Mouse (Mus musculus): Measurements from ENCODE around the gene 4930407I10Rik. TPM values are rescaled to one million over a fixed set of nuclear protein-coding genes. Genes with fewer than 3 reads are reported as not detected.

The 4930407I10Rik gene
- not detected for polyA plus RNA-seq (2017; shearing (Covaris generic))

DNA sequence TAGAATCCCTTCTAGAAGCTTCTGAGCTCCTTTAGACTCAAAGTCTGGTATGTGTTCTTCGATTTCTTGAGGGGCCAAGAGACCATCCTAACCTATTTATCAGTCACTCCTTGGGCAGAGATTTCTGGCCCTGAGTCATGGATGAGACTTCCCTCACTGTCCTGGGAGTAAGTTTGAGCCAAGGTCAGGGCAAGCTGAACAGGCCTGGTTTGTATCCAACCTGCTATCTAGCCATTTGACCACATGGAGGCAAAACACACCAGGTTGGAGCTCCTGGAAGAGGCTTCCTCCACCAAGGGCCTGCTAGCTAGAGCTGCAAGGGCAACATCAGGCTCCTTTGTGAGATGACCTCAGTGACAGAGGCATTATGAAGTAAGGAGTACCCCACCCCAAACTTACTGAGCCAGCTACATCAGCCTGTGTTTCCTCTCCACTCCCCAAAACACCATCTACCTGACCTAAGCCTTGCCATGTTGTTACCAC, at the start of gene 4930407I10Rik:
TSS of gene 4930407I10Rik (plus strand) at position 433 of the 483 bp plus-strand sequence.
- no peak for ATAC-seq

DNA sequence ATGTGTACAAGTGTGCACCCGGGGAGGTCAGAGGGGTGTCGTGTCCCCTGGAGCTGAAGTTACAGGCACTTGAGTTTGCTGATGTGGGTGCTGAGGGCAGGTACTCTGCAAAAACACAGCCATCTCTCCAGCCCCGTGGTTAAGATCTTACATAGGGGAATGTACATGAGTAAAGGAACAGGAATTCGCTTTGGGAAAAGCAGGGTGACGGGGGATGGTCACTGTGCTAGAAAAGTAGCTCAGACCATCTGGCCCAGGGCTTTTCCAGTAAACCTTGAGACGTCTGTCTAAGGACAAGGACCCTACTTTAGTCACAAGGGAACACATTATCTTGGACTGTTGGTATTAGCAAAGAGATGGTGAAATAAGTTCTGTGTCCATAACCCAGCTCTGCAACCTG, 47.0 kb upstream of the 4930407I10Rik start:
- ATAC-seq: no peak

DNA sequence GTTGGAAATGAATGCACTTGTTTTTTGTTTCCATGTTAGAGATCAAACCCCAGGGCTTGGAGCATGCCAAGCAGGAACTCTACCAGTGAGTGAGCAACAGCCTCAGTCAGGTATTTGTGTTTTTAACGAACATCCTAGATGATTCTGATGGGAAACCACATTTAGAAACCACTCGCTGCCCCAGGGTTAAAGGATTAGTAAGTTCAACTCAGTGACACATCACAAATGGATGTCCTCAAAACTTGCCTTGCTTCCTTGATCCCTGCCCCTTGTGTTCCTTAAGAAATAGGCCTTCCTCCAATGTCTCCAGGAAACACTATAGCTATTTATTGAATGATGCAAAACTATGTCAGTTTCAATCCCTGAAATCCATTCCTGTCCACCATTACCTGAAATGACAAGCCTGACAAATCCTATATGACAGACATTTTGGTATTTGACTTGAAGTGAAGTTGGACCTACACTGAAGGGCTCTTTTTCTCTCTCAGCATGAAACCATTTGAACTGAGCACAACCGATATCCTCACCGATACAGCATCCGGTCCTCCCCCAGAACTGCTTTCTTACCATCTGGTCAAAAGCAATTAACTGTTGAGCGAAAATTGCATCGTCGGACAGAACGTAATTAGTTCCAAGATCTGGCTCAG, 44.1 kb upstream of the 4930407I10Rik start:
- no peak for ATAC-seq

DNA sequence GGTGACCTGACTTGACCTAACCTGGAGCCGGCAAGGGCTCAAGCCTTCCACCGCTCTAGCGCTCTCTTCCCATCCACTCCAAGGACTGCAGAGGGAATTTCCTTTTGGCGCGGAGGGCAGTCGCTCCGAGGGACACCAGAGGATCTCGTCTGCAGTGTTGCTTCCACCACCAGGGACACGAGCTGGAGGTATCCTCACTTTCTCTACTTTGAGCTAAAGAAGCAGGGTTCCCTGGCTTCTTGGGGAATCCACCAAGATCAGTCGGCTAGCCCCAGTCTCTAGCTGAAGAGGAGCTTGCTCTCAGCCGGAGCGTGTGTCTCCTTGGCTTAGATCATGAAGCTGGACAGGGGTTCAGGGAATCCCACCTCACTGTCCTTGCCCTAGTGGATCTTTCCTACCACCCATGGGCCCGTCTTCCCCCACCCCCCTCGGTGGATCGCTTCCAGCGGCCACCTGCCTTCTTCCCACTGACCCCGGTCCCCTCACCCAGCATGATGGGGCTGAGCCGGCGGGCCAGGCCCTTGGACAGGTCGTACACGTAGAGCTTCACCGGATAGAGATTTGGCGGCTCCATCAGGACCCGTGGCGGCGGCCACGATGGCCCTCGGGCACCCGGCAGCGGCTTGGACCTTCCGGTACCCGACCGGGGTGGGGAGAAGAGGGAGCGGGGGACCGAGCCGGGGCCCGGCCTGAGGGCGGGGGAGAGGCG, 43.4 kb upstream of the 4930407I10Rik start:
- peak; percentile 9 for ATAC-seq

DNA sequence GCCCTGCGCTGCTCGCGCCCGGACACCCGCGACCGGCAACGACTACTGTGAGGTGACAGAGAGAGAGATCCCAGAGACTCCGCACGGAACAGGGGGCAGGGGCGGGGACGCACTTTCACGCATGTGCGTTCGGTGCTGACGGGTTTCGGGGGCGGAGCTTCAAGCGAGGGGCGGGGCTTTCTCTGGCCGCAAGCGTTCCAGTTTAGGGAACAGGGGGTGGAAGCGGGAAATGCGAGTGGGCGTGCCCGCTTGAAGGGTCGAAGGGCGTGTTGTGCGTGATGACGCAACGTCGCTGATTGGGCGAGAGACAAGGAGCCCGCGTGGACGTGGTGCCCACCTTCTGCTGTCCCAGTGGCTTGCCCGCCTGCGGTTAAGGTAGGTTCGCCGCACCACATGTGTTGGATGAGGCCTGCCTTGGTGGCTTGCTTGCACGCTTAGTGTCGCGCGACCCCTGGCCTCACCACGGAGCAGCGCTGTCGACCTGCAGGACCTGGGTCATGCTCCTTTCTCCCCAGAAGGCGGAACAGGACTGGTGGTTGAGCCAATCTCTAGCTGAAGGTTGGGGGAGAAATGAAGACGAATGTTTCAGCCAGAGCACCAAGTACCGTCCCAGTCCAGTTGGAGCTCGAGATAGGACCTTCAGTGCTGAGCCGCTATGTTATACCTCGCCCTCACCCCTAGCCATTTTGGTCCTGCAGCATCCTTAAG, 42.7 kb upstream of the 4930407I10Rik start:
- ATAC-seq: peak; percentile 89

DNA sequence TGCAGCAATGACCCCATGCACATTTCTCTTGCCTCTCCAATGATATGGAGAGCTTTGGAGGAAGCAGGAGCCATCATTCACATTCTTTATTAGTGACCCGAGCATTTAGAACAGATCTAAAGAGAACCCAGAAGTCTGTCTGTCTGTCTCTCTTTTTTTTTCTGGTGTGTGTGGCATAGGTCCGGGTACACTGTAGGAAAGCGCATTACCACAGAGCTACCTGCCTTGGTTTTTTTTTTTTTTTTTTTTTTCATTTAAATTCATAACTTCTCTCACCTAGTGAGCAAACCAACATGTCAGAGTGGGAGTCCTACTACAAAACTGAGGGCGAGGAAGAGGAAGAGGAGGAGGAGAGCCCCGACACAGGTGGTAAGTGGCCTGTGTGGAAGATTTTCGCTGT, 42.1 kb upstream of the 4930407I10Rik start:
- no peak for ATAC-seq

DNA sequence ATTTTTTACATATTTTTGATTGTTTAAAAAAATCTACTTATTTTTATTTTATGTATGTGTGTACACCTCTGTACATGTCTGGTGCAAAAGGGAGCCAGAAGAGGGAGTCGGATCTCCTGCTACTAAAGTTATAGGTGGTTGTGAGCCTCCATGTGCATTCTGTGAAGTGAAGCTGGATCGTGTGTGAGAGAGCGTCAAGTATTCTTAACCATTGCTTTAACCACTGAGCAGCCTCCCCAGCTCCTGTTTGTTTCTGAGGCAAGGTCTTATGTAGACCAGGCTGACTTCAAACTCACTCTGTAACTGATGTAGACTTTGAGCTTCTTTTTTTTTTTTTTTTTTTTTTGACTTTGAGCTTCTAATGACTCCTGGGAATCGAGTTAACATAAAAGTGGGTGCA, 41.5 kb upstream of the 4930407I10Rik start:
- no peak for ATAC-seq

DNA sequence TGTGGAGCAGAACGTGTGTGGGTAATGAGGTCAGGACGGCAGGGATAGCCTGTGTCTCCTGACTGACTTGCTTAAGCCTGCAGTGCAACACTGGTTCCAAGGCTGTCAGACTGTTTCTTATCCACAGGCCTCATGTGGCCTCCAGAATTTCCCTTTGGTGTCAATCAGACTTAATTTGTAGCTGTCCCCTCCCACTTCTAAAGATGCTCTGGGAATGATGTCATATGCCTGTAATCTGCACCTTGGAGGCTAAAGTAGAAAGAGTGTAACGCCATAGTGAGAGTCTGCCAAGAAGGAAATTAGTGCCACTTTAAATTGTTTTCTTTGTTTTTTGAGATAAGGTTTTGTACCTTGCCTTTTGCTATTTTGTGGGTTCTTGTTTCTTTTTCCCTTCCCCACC, 39.7 kb upstream of the 4930407I10Rik start:
- ATAC-seq: no peak

DNA sequence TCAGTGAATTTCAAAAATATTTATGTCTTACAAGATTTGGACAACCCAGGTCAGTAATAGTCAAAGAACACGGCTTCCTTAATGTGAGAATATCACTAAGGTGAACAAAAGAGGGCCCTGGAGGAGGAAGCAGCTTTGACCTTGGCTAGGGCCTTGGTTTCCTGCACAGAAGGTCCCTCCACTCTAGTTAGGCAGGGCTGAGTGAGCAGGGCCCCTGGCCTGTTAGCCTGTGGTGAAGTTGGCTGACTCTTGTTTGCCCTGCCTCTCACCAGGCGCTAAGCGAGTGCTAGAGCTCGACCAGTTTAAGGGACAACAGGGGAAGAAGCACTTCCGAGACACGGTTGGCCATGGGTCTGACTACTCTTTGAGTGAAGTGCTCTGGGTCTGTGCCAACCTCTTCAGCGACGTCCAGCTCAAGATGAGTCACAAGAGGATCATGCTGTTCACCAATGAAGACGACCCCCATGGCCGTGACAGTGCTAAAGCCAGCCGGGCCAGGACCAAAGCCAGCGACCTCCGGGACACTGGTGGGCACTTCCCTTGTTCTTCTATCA, 36.3 kb upstream of the 4930407I10Rik start:
- ATAC-seq: no peak

DNA sequence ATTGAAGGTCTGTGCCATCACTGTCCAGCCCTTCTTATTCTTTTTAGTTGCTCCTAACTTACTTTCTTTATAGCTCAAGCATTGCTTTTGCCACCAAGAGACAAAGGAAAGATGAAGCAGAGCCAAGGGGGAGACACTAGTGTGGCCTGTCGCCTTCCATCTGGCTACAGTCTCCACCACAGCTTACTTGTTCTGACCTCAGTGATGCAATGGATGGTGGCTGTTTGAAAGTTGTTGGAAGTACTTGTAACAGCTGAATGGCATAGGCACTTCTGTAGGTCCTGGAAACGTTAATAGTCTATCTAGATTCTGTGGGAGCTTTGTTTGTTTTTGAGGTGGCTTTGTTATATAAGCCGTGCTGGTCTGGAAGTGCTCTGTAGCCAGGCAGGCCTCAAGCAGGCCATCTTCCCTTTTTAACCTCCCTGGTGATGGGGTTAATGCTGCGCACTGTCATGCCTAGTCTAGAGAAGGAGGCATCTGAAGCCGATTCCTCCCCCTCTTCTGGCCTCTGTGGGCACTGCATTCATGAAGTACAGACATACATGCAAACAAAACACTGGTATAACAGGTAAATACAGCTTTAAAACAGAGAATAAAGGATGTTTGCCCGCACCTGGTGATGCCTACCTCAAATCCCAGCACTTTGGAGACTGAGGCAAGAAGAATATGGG, 34.9 kb upstream of the 4930407I10Rik start:
- no peak for ATAC-seq

DNA sequence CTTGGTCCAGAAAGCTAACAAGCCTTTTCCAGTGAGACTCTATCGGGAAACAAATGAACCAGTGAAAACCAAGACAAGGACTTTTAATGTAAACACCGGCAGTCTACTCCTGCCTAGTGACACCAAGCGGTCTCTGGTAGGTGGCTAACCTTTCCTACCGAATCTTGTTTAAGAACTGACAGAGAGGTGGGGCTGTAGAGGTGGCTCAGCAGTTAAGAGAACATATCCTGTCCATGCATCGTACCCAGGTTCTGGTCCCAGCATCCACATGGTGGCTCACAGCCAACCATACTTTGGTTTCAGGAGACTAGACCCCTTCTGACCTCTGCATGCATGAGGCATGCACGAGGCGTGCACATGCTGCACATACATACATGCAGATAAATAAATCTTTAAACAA, 31.7 kb upstream of the 4930407I10Rik start:
- ATAC-seq: no peak

DNA sequence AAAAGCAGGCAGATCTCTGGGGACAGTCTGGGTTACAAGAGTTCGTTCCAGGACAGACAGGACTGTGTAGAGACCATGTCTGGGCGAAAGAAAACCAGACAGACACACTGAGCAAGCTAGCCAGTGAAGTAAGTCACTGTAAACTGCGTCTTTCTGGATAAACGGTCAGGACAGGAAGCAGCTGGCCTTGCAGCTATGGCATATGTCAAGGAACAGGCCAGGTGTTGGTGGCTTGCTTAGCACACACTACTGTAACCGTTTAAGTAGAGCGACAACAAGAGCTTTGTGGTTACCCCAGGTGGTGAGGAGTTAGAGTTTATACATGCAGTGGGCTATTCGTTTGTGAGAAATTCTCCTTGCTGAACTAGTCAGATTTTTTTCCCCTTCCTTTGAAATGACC, 31.2 kb upstream of the 4930407I10Rik start:
- no peak for ATAC-seq

DNA sequence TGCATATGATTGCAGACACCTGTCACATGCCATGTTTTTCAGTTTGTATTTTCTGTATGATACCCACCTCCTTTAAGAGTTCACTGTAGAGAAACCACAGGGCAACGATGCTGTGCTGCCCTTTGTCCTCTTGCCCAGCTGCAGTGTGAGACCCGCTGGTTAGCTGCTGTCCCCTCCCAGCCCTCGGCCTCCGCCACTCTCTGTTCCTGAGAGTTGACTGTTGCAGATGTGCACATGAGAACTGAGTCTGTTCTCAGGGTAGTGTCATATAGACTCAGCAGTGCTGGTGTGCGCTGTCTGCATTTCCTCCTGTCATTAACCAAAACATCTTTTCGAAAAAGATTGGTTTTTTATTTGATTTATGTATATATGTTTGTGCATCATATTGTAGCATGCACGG, 26.6 kb upstream of the 4930407I10Rik start:
- ATAC-seq: no peak

DNA sequence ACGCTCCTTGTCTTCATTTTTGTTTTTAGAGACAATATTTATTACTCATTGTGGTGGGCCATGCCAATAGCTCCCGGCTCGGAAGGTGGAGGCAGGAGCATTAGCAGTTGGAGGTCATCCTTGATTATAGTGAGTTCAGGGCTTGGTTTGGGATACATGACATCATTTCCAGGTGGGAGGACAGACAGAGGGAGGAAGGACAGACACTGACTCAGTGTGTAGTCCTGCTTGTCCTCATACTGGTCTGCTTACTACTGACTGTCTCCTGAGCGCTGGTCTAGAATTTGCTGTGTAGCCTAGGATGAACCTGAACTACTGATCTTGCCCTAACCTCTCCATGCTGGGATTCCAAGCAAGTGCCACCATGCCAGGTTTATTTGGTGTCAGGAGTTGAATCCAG, 25.2 kb upstream of the 4930407I10Rik start, which contains the start of gene Desi1:
TSS of gene Desi1 (minus strand) at position 101 of the 400 bp plus-strand sequence.
- no peak for ATAC-seq

DNA sequence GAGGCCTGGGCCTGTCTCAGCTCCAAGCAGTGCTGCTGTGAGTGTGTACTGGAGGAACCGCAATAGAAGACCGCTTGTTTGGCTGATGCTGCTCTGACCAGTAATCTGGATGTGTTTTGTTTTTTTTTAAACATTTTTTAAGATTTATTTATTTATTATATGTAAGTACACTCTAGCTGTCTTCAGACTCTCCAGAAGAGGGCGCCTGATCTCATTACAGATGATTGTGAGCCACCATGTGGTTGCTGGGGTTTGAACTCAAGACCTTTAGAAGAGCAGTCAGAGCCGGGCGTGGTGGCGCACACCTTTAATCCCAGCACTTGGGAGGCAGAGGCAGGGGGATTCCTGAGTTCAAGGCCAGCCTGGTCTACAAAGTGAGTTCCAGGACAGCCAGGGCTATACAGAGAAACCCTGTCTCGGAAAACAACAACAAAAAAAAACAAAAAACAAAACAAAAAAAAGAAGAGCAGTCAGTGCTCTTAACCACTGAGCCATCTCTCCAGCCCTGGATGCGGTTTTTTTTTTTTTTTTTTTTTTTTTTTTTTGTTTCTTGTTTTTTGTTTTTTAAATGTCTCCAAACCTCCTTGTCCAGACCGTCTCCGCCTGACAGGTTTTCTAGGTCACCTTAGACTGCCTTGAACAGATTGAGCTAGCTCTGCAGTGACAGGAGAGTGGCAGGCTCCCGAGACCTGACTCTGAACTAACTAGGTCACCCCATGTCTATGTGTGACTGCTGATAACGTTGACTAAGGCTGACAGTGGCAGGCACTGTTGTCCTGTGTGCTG, 22.9 kb upstream of the 4930407I10Rik start:
- ATAC-seq: no peak

DNA sequence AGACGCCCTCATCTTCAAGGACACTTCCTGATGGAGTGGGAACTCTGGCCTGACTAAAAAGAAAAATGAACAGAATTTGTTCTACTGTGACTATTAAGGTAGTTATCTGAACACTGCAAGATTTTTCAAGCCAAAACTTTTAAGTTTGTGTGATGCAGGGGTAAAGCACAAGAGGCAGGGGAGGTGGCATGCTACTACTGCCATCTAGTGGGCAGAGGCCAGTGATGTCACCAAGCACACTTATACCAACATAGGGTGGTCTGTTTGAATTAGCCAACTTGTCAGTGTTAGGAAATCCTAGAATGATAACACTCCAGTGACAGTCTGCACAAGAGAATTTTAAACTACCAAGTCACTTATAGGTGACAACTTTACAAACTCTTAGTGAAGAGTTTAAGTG, 18.3 kb upstream of the 4930407I10Rik start:
- ATAC-seq: peak; percentile 69

DNA sequence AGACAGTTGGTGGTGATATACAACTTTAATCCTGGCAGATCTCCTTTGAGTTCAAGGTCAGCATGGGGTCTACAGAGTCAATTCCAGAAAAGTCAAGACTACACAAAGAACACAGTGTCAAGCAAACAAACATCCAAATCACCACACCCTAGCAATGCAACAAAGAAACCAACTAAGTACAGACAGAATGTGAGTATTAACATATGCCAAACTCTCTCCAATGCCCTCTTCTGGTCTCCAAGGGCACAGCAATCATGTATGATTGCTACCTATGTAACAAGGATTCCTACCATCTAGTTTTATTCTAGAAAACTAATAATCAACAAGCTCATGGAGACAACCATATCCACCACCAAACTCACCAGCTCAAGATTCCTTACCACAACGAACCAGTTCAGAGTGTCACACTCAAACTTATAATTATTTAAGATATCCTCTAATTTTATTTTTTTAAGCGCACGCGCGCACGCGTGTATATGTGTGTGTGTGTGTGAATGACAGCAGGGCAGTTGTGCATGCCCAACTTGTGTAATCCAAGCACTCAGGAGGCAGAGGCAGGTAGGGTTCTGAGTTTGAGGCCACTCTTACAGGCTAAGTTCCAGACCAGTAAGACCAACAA, 14.7 kb upstream of the 4930407I10Rik start:
- ATAC-seq: no peak

DNA sequence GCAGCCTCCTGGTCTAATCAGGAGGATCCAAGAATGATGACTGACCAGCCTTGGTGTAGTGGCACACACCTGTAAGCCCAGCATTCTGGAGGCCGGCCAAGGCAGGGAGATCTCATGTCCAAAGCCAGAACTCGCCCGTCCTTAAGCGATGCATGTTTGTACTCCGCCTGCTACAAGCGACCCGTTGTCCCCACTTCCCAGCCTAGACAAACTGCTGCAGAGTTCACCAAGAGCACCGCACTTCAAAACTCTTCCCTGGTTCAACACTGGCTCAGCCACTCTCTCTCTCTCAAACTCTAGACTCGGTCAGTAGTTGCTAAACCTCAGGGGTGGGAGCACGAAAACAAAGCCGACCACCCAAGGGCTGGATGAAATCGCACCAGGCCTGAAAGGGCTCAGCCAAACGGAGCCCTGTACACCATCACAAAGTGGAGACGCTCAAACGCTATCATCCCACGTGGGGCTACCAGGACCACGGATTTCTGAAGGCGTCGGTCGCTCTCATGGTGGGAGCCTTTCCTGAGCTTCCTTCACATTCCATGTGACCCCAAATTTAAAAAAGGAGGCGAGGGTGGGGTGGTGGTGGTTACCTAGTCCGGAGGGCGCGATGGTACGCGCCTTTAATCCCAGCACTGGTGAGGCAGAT, 12.6 kb upstream of the 4930407I10Rik start:
- no peak for ATAC-seq

DNA sequence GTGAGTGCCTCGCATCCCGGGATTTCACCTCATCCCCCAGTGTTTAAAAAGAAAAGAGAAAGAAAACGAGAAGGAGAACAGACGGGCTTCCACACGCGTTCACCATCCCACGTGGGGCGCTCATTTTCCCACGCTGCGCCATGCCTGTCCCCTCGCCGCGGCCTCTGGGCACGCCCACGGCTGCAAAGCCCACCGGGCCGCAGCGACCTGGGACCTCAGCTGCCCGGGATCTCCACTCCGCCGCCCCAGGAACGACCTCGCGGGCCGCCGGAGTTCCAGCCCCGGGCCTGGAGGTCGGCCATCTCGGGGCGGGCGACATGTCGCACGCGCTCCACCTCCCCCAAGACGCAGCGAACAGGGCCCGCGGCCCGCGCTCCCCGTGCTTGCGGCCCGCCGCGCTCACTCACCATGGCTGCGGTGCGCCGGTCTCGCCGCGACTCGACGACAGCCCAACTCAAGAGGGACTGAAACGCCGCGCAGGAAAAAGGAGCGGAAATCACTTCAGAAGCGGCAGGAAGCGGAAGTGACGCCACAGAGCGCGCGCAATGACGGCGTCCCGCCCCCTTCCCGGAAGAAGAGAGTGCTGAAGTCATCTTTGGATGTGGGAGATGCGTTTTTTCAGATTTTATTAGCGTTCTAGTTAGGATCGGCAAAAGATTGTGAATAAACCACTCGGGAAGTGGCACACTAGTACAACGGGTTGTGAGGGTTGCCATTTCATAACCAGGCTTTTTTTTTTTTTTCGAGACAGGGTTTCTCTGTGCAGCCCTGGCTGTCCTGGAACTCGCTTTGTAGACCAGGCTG, 11.7 kb upstream of the 4930407I10Rik start, which contains the start of gene Snu13:
TSS of gene Snu13 (minus strand) at position 519 of the 804 bp plus-strand sequence.
- ATAC-seq: peak; percentile 94

DNA sequence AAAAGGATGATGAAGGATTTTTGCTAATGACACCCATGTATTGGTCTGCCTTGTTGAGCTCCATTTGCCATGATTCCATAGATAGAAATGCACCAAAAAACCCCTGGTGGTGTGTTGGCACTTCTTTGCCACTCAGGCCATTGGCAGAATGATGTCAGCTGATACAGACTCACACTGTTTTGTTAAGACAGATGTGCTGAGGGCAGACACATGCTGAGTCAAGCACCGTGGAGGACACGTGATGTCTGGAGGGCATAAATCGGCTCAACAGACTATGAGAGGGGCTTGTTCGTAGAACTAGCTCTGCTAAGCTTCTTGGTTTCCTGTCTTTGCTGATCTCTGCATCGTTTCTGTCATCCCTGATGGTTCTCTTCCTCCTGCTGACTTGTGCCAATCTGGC, 6.4 kb upstream of the 4930407I10Rik start:
- ATAC-seq: no peak
